Mouse (Mus musculus) C2C12 (cell line): Measurements from ENCODE around the gene Gm10563. TPM values are rescaled to one million over a fixed set of nuclear protein-coding genes. Genes with fewer than 3 reads are reported as not detected.

Experiments used
- H3K27me3 ChIP-seq: one replicate; pipeline ENCODE4 v1.6.1; 2011; ENCODE audit not compliant: control insufficient read depth, insufficient read depth, insufficient read length
- H3K36me3 ChIP-seq: one replicate; pipeline ENCODE4 v1.6.1; 2011; ENCODE audit not compliant: control insufficient read depth, insufficient read depth
- H3K4me3 ChIP-seq: one replicate; pipeline ENCODE4 v1.5.1; 2011; ENCODE audit warnings: mild to moderate bottlenecking, control low read depth; ENCODE audit not compliant: poor library complexity, insufficient read depth, severe bottlenecking
- H3K79me2 ChIP-seq: one replicate; pipeline ENCODE4 v1.6.1; 2011; ENCODE audit not compliant: control insufficient read depth, insufficient read depth
- H3K79me3 ChIP-seq: one replicate; pipeline ENCODE4 v1.6.1; 2011; ENCODE audit warnings: low read depth, control low read depth
- H3ac ChIP-seq: one replicate; pipeline ENCODE3; 2011; ENCODE audit warnings: low read depth; ENCODE audit not compliant: control insufficient read depth, insufficient read length
- CEBPB ChIP-seq: IDR thresholded peaks from one replicate; pipeline ENCODE4 v1.6.1; 2011; ENCODE audit warnings: low read depth, mild to moderate bottlenecking, control low read depth, moderate library complexity
- CTCF ChIP-seq: IDR thresholded peaks from one replicate; pipeline ENCODE4 v1.5.1; 2011; ENCODE audit not compliant: control insufficient read depth, insufficient read depth, insufficient read length
- FOSL1 ChIP-seq: IDR thresholded peaks from one replicate; pipeline ENCODE4 v1.8.0; 2011; ENCODE audit warnings: mild to moderate bottlenecking, low read length; ENCODE audit not compliant: poor library complexity, insufficient read depth, severe bottlenecking
- MAX ChIP-seq: IDR thresholded peaks from one replicate; pipeline ENCODE4 v1.6.1; 2011; ENCODE audit warnings: mild to moderate bottlenecking, control low read depth
- MYOD1 ChIP-seq: IDR thresholded peaks from one replicate; pipeline ENCODE4 v1.6.1; 2011; ENCODE audit warnings: low read depth; ENCODE audit not compliant: control insufficient read depth, insufficient read length
- MYOG ChIP-seq: IDR thresholded peaks from one replicate; pipeline ENCODE4 v1.6.1; 2011; ENCODE audit not compliant: control insufficient read depth, insufficient read length; ENCODE audit errors: extremely low read depth
- USF1 ChIP-seq: IDR thresholded peaks from one replicate; pipeline ENCODE4 v1.6.1; 2011; ENCODE audit warnings: low read depth, mild to moderate bottlenecking, control low read depth, moderate library complexity
- polyA plus RNA-seq: library from polyadenylated mRNA; unstranded; fragments of >200 nt; fragmentation: generic; extraction: Trizol; gene quantifications from one replicate; pipeline ENCODE4 v1.2.1, GENCODE M21; 2012; ENCODE audit warnings: missing spikeins

Gm10563 gene
- polyA plus RNA-seq, 1 experiment: not detected

GRCm38 (mm10) chr4:155578336-155579125, 66.7 kb downstream of the Gm10563 start:
- peaks cover 60% of the 10 kb centered on the region for H3K36me3 ChIP-seq

GRCm38 (mm10) chr4:155577741-155578140, 67.5 kb downstream of the Gm10563 start:
- no peaks in the 10 kb centered on the region for H3K27me3 ChIP-seq
- no peak overlapping the region for H3ac ChIP-seq
- H3K79me2 ChIP-seq: peaks cover 78% of the 10 kb centered on the region
- TF ChIP-seq FOSL1 (no peak), MYOD1 (no peak), MYOG (no peak), CTCF (no peak), USF1 (no peak), CEBPB (no peak), MAX (no peak)
- H3K36me3 ChIP-seq: peaks cover 52% of the 10 kb centered on the region
- H3K4me3 ChIP-seq: no peak overlapping the region
- peaks cover 49% of the 10 kb centered on the region for H3K79me3 ChIP-seq

More at GRCm38 (mm10) chr4:155578336-155579125, 66.7 kb downstream of the Gm10563 start:
- H3K79me2 ChIP-seq: peaks cover 78% of the 10 kb centered on the region
- TF ChIP-seq CEBPB: no peak
- no peak for TF ChIP-seq MYOG
- TF ChIP-seq MYOD1: no peak
- no peak for TF ChIP-seq CTCF
- no peak for TF ChIP-seq USF1
- H3K4me3 ChIP-seq: no peak overlapping the region
- H3K27me3 ChIP-seq: no peaks in the 10 kb centered on the region
- H3K79me3 ChIP-seq: peaks cover 48% of the 10 kb centered on the region
- H3ac ChIP-seq: no peak overlapping the region

GRCm38 (mm10) chr4:155577132-155577531, 68.1 kb downstream of the Gm10563 start:
- Histone ChIP-seq H3ac (no peak overlapping the region), H3K4me3 (no peak overlapping the region), H3K79me2 (peaks cover 81% of the 10 kb centered on the region), H3K27me3 (no peaks in the 10 kb centered on the region), H3K36me3 (peaks cover 50% of the 10 kb centered on the region), H3K79me3 (peaks cover 55% of the 10 kb centered on the region)
- TF ChIP-seq CTCF (no peak), FOSL1 (no peak), MAX (no peak), USF1 (no peak), MYOG (no peak), CEBPB (no peak), MYOD1 (no peak)

- H3K4me3 ChIP-seq: no peak overlapping the region
- no peak overlapping the region for H3ac ChIP-seq
- peaks cover 45% of the 10 kb centered on the region for H3K36me3 ChIP-seq
- no peaks in the 10 kb centered on the region for H3K27me3 ChIP-seq
- TF ChIP-seq CEBPB: no peak
- no peak for TF ChIP-seq MYOG
- TF ChIP-seq USF1: no peak
- TF ChIP-seq FOSL1: no peak
- TF ChIP-seq CTCF: no peak
- TF ChIP-seq MAX: no peak
- no peak for TF ChIP-seq MYOD1
- peaks cover 67% of the 10 kb centered on the region for H3K79me3 ChIP-seq
- peaks cover 87% of the 10 kb centered on the region for H3K79me2 ChIP-seq
These were observed 69.7 kb downstream of the Gm10563 start for GRCm38 (mm10) chr4:155575521-155575920.

- H3K79me3 ChIP-seq: peaks cover 72% of the 10 kb centered on the region
- H3ac ChIP-seq: no peak overlapping the region
- peaks cover 40% of the 10 kb centered on the region for H3K36me3 ChIP-seq
- TF ChIP-seq MYOD1 (no peak), FOSL1 (no peak), USF1 (no peak), MYOG (no peak), CEBPB (no peak)
- no peak overlapping the region for H3K4me3 ChIP-seq
- no peaks in the 10 kb centered on the region for H3K27me3 ChIP-seq
- H3K79me2 ChIP-seq: peaks cover 89% of the 10 kb centered on the region
These were observed 70.3 kb downstream of the Gm10563 start for GRCm38 (mm10) chr4:155574931-155575330.
